Mouse (Mus musculus): ENCODE results near the gene Galnt6. TPM values are rescaled to one million over a fixed set of nuclear protein-coding genes. Genes with fewer than 3 reads are reported as not detected.
A peak's percentile ranks its signal among the peaks of the same experiment; 100 is the strongest.

The Galnt6 gene
- polyA plus RNA-seq, 1 experiment from 2014 or later: 0.11 TPM

DNA sequence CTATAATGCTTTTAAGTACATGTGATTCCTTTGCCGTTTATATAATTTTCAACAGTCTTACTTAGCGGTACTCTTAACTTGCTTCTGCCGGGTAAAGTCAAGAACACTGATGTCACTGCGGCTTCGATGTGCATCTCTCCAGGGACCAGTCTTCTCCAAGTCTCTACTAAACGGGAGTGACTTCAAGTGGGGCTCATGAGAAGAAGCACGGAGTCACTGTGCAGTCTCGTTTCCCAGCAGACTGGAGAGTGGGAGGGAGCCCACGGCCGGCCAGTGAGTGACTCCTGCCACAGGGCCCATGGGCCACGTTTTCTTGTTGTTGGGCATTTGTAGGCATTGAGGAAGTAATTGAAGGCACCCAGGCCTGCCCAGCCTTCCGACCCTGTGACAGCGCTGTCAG, 38.7 kb upstream of the Galnt6 start:
- Histone ChIP-seq H3K4me2 (no peak overlapping the region), H3K9ac (ENCODE audit: low read depth, low read length) (no peak overlapping the region), H3K36me3 (ENCODE audit: control insufficient read depth, insufficient read depth, low read length) (no peaks in the 10 kb centered on the region), H3K27ac (ENCODE audit: low read depth, low read length) (no peak overlapping the region), H3K4me1 (ENCODE audit: control insufficient read depth, insufficient read depth, low read length) (no peaks in the 10 kb centered on the region), H3K9me3 (replicated peaks; ENCODE audit: control insufficient read depth, low read length) (no peaks in the 10 kb centered on the region), H3K4me3 (ENCODE audit: low read depth, low read length) (no peak overlapping the region), H3K27me3 (ENCODE audit: control insufficient read depth, insufficient read depth, low read length) (peaks cover 67% of the 10 kb centered on the region)
- no peak for ATAC-seq (replicated peaks; ENCODE audit: insufficient number of reproducible peaks, low FRiP score, low TSS enrichment)
- WGBS (ENCODE audit: insufficient replicate concordance): 81% methylated on average over 13 of the region's 13 CpGs

DNA sequence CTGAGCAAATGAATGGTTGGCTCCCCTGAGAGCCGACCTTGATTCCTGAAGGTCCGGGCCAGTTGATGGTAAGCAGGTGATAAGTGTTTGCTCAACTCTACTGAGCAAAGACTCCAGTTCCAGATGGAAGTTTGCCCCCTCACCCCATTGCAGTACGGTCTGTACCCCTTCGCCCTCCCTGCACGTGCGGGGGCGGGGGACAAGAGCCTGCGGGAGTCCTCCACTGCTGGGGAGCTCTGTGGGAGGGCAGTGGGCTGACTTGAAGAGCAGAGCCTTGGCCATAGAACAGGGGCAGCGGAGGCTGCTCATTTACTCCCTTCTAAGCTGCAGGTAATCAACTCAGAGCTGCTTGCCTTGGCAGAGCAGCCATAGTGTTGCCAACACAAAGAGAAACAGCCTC, 37.6 kb upstream of the Galnt6 start:
- ATAC-seq (replicated peaks; ENCODE audit: insufficient number of reproducible peaks, low FRiP score, low TSS enrichment): no peak
- WGBS (ENCODE audit: insufficient replicate concordance): 71% methylated on average over 9 of the region's 9 CpGs
- peaks cover 73% of the 10 kb centered on the region for H3K27me3 ChIP-seq (ENCODE audit: control insufficient read depth, insufficient read depth, low read length)

DNA sequence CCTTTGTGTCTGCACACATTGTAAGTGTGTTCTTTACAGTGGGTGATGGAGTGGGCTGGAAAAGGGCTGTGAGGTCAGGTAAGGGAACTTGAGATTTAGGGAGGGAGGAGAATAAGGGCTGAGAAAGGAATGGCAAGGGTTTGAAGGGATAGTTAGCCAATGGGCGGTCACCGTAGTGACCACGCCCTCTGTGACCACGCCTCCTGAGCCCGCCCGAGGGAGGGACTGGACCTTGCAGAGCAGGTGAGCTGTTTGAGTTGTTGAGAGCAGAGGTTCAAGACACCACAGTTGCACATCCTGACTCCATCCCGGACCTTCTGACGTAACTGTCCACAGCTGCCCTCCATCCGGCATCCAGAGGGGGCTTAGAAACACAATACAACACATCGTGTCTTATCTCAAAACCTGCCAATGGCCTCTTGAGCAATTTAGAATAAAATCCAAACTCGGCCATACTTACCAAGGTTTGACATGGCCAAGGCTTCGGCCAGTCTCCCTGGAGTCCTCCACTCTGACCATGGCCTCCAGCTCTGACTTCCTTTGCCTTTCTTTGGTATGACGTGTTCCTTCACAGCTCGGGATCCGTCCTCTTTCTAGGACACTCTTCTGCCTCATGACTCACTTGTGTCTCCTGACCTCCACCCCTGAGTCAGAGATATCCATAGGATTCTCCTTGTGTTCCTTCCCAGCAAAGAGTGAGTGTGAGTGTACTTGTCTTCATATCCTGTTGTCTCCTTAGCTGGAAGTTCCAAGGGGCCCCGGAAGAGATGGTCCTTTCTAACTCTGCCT, 35.2 kb upstream of the Galnt6 start:
- 65% methylated on average over 16 of the region's 16 CpGs for WGBS (ENCODE audit: insufficient replicate concordance)
- Histone ChIP-seq H3K27ac (ENCODE audit: low read depth, low read length) (no peak overlapping the region), H3K27me3 (ENCODE audit: control insufficient read depth, insufficient read depth, low read length) (peaks cover 66% of the 10 kb centered on the region), H3K4me2 (no peak overlapping the region), H3K4me1 (ENCODE audit: control insufficient read depth, insufficient read depth, low read length) (no peaks in the 10 kb centered on the region), H3K36me3 (ENCODE audit: control insufficient read depth, insufficient read depth, low read length) (no peaks in the 10 kb centered on the region), H3K9me3 (replicated peaks; ENCODE audit: control insufficient read depth, low read length) (no peaks in the 10 kb centered on the region), H3K9ac (ENCODE audit: low read depth, low read length) (no peak overlapping the region), H3K4me3 (ENCODE audit: low read depth, low read length) (no peak overlapping the region)
- ATAC-seq (replicated peaks; ENCODE audit: insufficient number of reproducible peaks, low FRiP score, low TSS enrichment): no peak

More for the DNA sequence above, 37.6 kb upstream of the Galnt6 start:
- no peaks in the 10 kb centered on the region for H3K36me3 ChIP-seq (ENCODE audit: control insufficient read depth, insufficient read depth, low read length)
- H3K4me3 ChIP-seq (ENCODE audit: low read depth, low read length): no peak overlapping the region
- no peak overlapping the region for H3K4me2 ChIP-seq
- no peak overlapping the region for H3K9ac ChIP-seq (ENCODE audit: low read depth, low read length)
- H3K9me3 ChIP-seq (replicated peaks; ENCODE audit: control insufficient read depth, low read length): no peaks in the 10 kb centered on the region
- H3K27ac ChIP-seq (ENCODE audit: low read depth, low read length): no peak overlapping the region
- H3K4me1 ChIP-seq (ENCODE audit: control insufficient read depth, insufficient read depth, low read length): no peaks in the 10 kb centered on the region

DNA sequence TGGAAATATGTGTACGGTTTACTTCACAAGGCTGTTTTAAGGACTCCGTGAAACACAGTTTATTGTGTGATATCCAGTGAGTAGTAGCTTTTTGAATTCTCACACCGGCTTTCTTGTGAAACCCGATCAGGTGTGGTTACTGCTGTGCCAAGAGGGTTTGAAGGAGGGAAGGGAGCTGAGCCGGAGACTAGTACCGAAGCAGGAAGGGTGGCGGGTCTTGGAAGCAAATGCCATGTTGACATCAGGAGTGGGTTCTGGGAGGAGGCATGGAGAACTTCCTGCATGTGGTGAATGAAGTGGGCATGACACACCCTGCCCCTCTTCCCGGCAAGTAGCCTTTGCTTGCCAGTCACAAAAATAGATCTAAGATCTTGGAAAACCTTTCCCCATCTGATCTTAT, 33.5 kb upstream of the Galnt6 start:
- H3K27ac ChIP-seq (ENCODE audit: low read depth, low read length): no peak overlapping the region
- ATAC-seq (replicated peaks; ENCODE audit: insufficient number of reproducible peaks, low FRiP score, low TSS enrichment): no peak
- peak overlapping the region; percentile 57; the same call in 1 of the 2 replicates for H3K4me3 ChIP-seq (ENCODE audit: low read depth, low read length)
- no peak overlapping the region for H3K9ac ChIP-seq (ENCODE audit: low read depth, low read length)
- H3K36me3 ChIP-seq (ENCODE audit: control insufficient read depth, insufficient read depth, low read length): no peaks in the 10 kb centered on the region
- H3K27me3 ChIP-seq (ENCODE audit: control insufficient read depth, insufficient read depth, low read length): peaks cover 60% of the 10 kb centered on the region
- H3K4me2 ChIP-seq: no peak overlapping the region
- 46% methylated on average over 8 of the region's 8 CpGs for WGBS (ENCODE audit: insufficient replicate concordance)
- H3K4me1 ChIP-seq (ENCODE audit: control insufficient read depth, insufficient read depth, low read length): no peaks in the 10 kb centered on the region
- no peaks in the 10 kb centered on the region for H3K9me3 ChIP-seq (replicated peaks; ENCODE audit: control insufficient read depth, low read length)

DNA sequence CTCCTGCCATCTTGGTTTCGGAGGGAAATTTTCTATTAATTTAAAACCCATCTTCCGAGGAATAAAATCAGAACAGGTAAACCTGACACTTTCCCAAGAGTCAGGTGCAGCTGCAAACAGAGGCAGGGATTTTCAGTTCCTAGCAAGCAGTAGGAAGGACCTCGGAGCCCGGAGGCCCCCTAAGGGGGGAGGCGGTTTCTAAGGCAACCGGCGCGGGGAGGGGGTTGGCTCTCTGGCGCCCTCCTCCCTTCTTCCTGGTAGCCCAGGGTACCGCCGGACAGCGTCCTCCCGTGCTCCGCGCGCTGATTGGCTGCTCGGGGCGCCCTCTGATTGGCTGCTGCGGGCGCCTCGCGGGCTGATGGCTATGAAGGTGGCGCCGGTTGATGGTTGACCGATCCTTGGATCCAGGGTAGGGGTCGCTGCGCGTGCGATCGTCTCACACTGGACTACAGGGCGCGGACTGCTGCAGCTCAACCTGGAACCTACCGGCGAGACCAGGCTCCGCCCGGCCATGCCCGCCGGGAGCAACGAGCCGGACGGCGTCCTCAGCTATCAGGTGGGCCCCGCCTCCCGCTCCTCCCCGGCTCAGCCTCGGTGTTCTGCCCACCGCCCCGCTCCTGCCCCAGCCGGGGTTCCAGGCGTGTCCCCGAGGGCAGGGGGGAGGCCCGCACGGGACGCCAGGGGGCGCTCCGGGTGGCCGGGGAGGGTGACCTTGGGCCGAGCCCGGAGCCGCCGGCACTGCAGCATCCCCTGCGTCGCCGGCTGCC, 32.4 kb upstream of the Galnt6 start, which contains the start of gene Slc4a8:
Gene Slc4a8 (plus strand): TSS at position 329 of the 767 bp plus-strand sequence.
- H3K9me3 ChIP-seq (replicated peaks; ENCODE audit: control insufficient read depth, low read length): no peaks in the 10 kb centered on the region
- H3K4me2 ChIP-seq: peak within 1 kb of the TSS; percentile 75
- peak; percentile 85 for ATAC-seq (replicated peaks; ENCODE audit: insufficient number of reproducible peaks, low FRiP score, low TSS enrichment)
- H3K4me1 ChIP-seq (ENCODE audit: control insufficient read depth, insufficient read depth, low read length): no peaks in the 10 kb centered on the region
- H3K27ac ChIP-seq (ENCODE audit: low read depth, low read length): no peak within 1 kb of the TSS
- H3K27me3 ChIP-seq (ENCODE audit: control insufficient read depth, insufficient read depth, low read length): peaks cover 49% of the 10 kb centered on the region
- peak within 1 kb of the TSS; percentile 57 for H3K4me3 ChIP-seq (ENCODE audit: low read depth, low read length)
- H3K36me3 ChIP-seq (ENCODE audit: control insufficient read depth, insufficient read depth, low read length): no peaks in the 10 kb centered on the region
- WGBS (ENCODE audit: insufficient replicate concordance): 2% methylated on average over 51 of the region's 64 CpGs
- H3K9ac ChIP-seq (ENCODE audit: low read depth, low read length): peak within 1 kb of the TSS; percentile 35; the same call in 1 of the 2 replicates

DNA sequence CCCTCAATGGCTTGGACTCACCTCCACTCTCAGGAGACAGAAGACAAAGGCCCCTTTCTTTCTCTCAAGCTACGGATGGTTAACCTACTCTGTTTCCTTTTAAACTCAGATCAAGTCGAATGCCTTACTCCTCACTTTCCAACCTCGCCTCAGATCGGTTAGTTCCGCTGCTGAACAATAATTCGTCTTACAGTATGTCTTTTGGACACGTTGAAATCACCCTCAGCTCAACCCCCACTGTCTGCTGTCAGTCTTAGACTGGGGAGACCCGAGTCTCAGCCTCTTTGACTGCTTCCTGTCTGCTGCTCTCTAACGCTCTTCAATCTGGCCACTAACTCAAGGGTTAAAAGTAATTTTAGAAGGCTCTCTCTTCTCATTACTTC, 31.9 kb upstream of the Galnt6 start:
- Histone ChIP-seq H3K27ac (ENCODE audit: low read depth, low read length) (no peak overlapping the region), H3K4me3 (ENCODE audit: low read depth, low read length) (peak overlapping the region; percentile 57), H3K4me2 (peak overlapping the region; percentile 75), H3K9ac (ENCODE audit: low read depth, low read length) (no peak overlapping the region), H3K36me3 (ENCODE audit: control insufficient read depth, insufficient read depth, low read length) (no peaks in the 10 kb centered on the region), H3K27me3 (ENCODE audit: control insufficient read depth, insufficient read depth, low read length) (peaks cover 44% of the 10 kb centered on the region), H3K9me3 (replicated peaks; ENCODE audit: control insufficient read depth, low read length) (no peaks in the 10 kb centered on the region), H3K4me1 (ENCODE audit: control insufficient read depth, insufficient read depth, low read length) (no peaks in the 10 kb centered on the region)
- no peak for ATAC-seq (replicated peaks; ENCODE audit: insufficient number of reproducible peaks, low FRiP score, low TSS enrichment)
- 30% methylated on average over 9 of the region's 9 CpGs for WGBS (ENCODE audit: insufficient replicate concordance)

DNA sequence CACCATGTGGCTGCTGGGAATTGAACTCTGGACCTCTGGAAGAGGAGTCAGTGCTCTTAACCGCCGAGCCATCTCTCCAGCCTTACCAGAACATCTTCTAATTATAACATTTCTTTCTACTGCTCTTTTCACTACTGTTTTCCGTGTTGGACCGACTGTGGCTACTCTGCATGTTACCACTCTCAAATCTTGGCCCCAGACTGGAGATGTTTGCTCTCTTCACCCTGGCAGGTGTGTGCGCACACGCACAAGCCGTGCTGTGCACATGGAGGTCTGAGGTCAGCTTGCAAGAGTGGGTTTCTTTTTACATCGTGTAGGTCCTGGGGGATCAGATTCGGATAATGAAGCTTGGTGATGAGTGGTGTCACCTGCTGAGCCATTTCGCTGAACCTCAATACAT, 30.1 kb upstream of the Galnt6 start:
- WGBS (ENCODE audit: insufficient replicate concordance): 82% methylated on average over 10 of the region's 10 CpGs
- no peak for ATAC-seq (replicated peaks; ENCODE audit: insufficient number of reproducible peaks, low FRiP score, low TSS enrichment)

DNA sequence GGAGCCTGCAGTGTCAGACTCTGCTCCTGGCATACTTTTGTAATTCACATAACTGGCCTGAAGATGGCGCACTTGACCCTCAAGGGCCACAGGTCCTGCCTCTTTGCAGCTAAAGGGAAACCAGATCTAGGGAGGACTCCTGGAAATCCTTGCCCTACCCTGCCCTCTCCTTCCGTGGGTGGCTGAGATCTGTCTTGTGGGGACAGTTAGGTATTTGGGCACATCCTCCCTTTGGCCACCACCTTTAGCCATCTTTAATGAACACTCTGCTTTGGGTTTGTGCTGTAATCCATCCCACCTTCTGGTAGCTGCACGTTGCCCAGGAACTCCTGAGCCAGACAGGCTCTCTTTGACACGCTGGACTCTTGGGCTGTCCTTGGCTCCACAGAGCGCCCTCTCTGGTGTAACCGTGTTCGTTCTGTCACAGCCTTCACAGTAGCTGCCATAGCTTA, 28.4 kb upstream of the Galnt6 start:
- Histone ChIP-seq H3K4me1 (ENCODE audit: control insufficient read depth, insufficient read depth, low read length) (no peaks in the 10 kb centered on the region), H3K4me3 (ENCODE audit: low read depth, low read length) (no peak overlapping the region), H3K36me3 (ENCODE audit: control insufficient read depth, insufficient read depth, low read length) (no peaks in the 10 kb centered on the region), H3K27me3 (ENCODE audit: control insufficient read depth, insufficient read depth, low read length) (peaks cover 14% of the 10 kb centered on the region), H3K4me2 (peak overlapping the region; percentile 25; the same call in 1 of the 2 replicates), H3K9ac (ENCODE audit: low read depth, low read length) (no peak overlapping the region), H3K27ac (ENCODE audit: low read depth, low read length) (no peak overlapping the region), H3K9me3 (replicated peaks; ENCODE audit: control insufficient read depth, low read length) (no peaks in the 10 kb centered on the region)
- ATAC-seq (replicated peaks; ENCODE audit: insufficient number of reproducible peaks, low FRiP score, low TSS enrichment): no peak
- WGBS (ENCODE audit: insufficient replicate concordance): 3% methylated on average over 7 of the region's 7 CpGs

More for the DNA sequence above, 30.1 kb upstream of the Galnt6 start:
- H3K4me1 ChIP-seq (ENCODE audit: control insufficient read depth, insufficient read depth, low read length): no peaks in the 10 kb centered on the region
- no peaks in the 10 kb centered on the region for H3K36me3 ChIP-seq (ENCODE audit: control insufficient read depth, insufficient read depth, low read length)
- H3K9me3 ChIP-seq (replicated peaks; ENCODE audit: control insufficient read depth, low read length): no peaks in the 10 kb centered on the region
- H3K4me2 ChIP-seq: no peak overlapping the region
- peaks cover 27% of the 10 kb centered on the region for H3K27me3 ChIP-seq (ENCODE audit: control insufficient read depth, insufficient read depth, low read length)
- H3K4me3 ChIP-seq (ENCODE audit: low read depth, low read length): no peak overlapping the region
- no peak overlapping the region for H3K9ac ChIP-seq (ENCODE audit: low read depth, low read length)
- no peak overlapping the region for H3K27ac ChIP-seq (ENCODE audit: low read depth, low read length)

Data from heart, embryonic 11.5 days (tissue).